Mouse (Mus musculus): Measurements from ENCODE around the gene Nhlh1.

Gene Nhlh1

GRCm38 (mm10) chr1:172016660-172017516, 40.5 kb downstream of the Nhlh1 start:
- DNase-seq (ENCODE audit: low read depth, low spot score) = no peak

- DNase-seq (ENCODE audit: low read depth, low spot score) = no peak
Measured at GRCm38 (mm10) chr1:172016031-172016430, 41.3 kb downstream of the Nhlh1 start.

- DNase-seq (ENCODE audit: low read depth, low spot score) = no peak
Measured at GRCm38 (mm10) chr1:172015312-172015939, 41.9 kb downstream of the Nhlh1 start.

- no peak for DNase-seq (ENCODE audit: low read depth, low spot score)
Measured at GRCm38 (mm10) chr1:172014771-172015170, 42.6 kb downstream of the Nhlh1 start.

- DNase-seq (ENCODE audit: low read depth, low spot score) = peak; percentile 56
Measured at GRCm38 (mm10) chr1:172012030-172012429, 45.3 kb downstream of the Nhlh1 start.

GRCm38 (mm10) chr1:172010042-172010824, 47.1 kb downstream of the Nhlh1 start:
- DNase-seq (ENCODE audit: low read depth, low spot score) = no peak

- DNase-seq (ENCODE audit: low read depth, low spot score) = no peak
Measured at GRCm38 (mm10) chr1:172009406-172009805, 48.0 kb downstream of the Nhlh1 start.

- no peak for DNase-seq (ENCODE audit: low read depth, low spot score)
Measured at GRCm38 (mm10) chr1:172008351-172008750, 49.0 kb downstream of the Nhlh1 start.

GRCm38 (mm10) chr1:172007761-172008160, 49.6 kb downstream of the Nhlh1 start:
- DNase-seq (ENCODE audit: low read depth, low spot score) = no peak

Data from retina, postnatal 7 days (tissue).